Mouse (Mus musculus): ENCODE measurements around the gene D11Wsu47e. TPM values are rescaled to one million over a fixed set of nuclear protein-coding genes. Genes with fewer than 3 reads are reported as not detected.

The D11Wsu47e gene
- total RNA-seq, 2 experiments from 2014 or later, result 7.0 to 7.8 TPM

DNA sequence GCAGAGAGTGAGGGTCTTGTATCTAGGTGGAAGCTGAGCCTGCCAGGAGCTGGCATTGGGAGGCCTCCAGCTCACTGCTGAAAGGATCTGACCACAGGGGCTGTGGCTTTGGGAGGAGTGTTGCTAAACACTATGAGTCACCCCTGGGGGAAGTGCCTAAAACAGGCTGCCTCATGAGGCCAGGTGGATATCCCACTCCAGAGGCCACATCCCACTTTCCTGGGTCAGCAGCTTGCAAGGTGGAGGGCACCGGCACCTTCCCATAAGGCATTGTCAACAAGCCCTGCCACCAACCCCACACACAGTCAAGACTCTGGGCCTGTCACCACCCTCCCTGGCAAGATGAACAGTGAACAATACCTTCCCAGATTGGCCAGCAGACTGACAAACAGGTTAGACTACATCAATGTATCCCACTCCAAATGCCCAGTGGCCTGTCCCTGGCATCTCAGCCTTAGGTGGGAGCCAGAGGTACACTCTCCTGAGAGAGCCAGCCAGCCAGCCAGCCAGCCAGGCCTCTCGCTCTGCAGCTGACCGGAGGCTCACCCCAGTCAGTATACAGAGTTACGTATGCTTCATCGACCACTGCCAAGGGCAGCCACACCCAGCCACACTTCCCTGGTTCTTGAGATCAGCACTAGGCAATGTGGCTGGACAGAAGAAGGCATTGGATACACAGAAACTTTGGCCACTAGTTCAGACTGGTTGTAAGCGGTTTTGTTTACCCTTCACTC lies 49.6 kb downstream of the D11Wsu47e start:
- peak in 1 of 2 experiments; percentile 58 for DNase-seq

DNA sequence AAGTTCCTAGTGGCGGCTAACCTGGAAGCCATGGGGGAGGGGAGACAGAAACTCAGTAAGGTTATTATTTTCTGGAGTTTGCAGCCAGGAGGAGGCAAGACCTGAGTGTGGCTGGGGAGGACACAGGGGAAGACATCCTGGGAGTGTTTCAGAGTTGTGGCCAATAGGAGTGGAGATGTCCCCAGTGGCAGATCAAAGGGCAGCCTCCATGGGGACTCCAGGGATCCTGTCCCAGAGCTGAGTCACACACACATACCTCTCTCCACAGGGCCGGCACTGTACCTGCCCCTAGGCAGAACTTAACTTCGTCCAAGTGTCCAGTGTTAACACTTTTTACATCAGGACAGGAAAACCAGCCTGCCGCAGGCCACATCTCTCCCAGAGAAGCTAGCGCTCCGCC lies 50.9 kb downstream of the D11Wsu47e start:
- DNase-seq, result no peak

DNA sequence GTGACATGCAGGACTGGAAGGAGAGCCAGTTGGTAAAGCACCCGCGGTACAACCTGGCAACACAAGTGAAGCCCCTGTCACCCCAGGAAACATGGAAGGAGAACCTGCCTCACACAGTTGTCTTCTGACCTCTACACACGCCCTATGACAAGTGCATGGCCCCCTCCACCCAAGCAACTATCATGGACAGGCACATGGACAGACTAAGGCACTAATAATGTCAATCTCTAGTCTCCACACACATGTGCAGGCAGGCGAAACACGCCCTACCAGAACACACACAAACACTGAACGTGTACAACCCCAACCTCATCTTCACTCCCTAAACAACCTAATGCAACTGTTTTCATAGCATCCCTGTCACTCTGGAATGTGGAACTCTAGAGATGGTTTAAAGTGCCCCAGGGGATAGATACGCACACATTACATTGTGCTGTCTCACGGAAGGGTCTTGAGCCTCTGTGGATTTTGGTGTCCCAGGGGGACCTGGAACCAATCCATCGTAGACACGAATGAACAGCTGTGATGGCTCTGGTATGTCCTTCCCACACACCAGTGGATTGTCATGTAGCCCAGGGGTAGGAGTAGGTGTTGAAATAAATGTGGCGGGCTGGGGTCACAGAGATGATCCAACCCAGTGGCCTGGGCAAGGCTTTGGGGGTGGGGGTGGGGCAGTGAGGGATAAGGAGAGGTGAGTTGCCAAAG lies 52.8 kb downstream of the D11Wsu47e start:
- DNase-seq, result peak in 1 of 2 experiments; percentile 41

DNA sequence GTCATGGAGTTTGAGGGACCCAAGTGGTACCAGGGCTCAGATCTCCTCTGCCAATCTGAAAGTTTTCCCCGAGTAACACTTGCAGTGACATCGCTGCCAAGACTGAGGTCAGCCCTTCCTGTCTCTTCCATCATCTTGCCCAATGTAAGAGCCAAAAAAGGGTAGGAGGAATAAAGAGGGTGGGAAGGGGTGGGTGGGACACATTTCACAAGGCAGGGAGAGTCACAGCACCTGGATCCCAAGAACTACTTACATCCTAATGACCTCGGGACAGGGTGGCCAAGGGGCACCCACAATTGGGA lies 53.3 kb downstream of the D11Wsu47e start:
- DNase-seq, result no peak

DNA sequence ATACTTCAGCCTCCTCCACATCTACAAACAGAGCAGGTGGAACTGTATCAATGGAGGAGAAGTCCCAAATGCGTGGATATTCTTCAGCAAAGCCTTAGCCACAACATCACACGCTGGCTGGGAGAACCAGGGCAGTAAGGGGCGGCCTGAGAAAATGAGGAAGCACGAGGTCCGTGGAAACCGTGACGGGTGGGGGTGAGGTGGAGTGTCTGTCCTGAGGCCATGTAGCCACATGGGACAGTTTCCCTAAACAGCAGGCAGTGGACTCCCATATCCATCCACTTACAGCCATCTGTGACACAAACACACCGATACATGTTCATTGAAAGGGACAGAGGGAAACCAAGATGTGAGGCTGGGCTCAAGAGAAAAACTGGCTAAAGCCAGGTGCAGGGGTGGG lies 53.7 kb downstream of the D11Wsu47e start:
- peak in 1 of 2 experiments; percentile 54 for DNase-seq

DNA sequence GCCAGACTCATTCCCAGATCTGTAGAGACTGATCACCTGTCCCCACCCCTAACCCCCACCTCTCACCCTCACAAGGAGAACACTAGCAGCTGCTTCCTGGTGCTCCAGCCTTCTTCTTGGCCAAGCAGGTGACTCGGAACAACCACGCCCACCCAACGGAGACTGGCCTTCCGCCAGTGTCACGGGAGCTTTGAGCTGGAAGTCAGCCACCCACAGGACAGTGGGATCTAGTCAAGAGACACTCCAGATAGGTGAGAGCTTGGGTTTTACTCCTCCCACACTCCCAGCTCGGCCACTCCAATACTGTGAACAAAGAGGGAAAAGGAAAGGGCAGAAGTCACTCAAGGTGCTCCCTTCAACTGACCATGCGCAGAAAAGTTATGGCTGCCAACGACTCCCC lies 55.0 kb downstream of the D11Wsu47e start:
- peak; percentile 67 to 71 for DNase-seq

DNA sequence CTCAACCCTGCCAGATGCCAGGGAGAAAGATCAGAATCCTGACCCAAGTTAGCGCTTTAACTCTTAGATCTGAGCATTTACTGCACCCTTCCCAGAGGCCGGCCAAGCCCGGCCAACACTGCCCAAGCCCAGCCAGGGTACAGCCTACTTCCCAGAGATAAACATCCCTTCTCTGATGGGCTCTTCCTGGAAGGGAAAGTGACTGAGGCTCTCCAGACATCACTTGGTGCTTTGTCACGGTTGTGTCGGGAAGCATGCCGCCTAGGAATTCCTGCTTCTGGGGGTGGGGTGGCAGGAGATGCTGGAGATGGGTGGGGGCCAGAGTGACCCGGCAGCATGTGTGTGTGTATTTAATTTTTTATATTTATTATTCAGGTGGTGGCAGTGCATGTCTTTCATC lies 55.9 kb downstream of the D11Wsu47e start:
- DNase-seq, result peak in 1 of 2 experiments; percentile 11

DNA sequence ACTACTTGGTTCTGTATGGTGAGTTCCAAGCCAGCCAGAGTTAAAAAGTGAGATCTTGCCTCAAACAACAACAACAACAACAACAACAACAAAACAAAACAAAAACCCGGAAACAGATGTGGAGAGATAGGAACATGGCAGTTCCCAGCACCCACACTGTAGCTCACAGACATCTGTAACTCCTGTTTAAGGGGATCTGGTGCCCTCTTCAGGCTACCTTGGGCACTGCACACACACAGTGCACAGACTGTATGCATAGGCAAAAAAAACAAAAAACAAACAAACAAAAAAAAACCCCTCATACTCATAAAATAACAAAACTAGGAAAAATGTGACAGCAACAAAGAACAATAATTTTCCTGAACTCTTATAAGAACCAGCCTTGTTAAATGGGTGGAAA lies 58.8 kb downstream of the D11Wsu47e start:
- no peak for DNase-seq

Other genes with a start within 250 kb of the D11Wsu47e start
- gene Sstr2, start 65.1 kb upstream of the D11Wsu47e start, total RNA-seq (2021), result not detected
- gene Cog1, start 35.2 kb upstream of the D11Wsu47e start, total RNA-seq (2021), result 10 to 100 TPM; 17.3 to 19.8 TPM
- gene Slc39a11, start 34.3 kb upstream of the D11Wsu47e start, total RNA-seq (2021), result 1 to 10 TPM; 3.3 to 4.8 TPM
- gene Fam104a, start 257 bp upstream of the D11Wsu47e start, total RNA-seq (2021), result 10 to 100 TPM; 16.0 to 16.7 TPM
- gene Cpsf4l, start 25.6 kb downstream of the D11Wsu47e start, total RNA-seq (2021), result not detected
- gene Cdc42ep4, start 67.5 kb downstream of the D11Wsu47e start, total RNA-seq (2021), result 10 to 100 TPM; 19.1 to 23.8 TPM